Mouse (Mus musculus) hindbrain, embryonic 11.5 days (tissue): ENCODE measurements around the gene Synpr. TPM values are rescaled to one million over a fixed set of nuclear protein-coding genes. Genes with fewer than 3 reads are reported as not detected.
A peak's percentile ranks its signal among the peaks of the same experiment; 100 is the strongest.

Experiments
- ATAC-seq: fragments of 200-750 bp; cut with Nextera tagmentation; 2 replicates; pipeline ENCODE4 v1.8.0; 2017; ENCODE audit warnings: mild to moderate bottlenecking, moderate TSS enrichment, moderate library complexity; ENCODE audit not compliant: low FRiP score
- DNase-seq: peaks from one replicate; pipeline ENCODE4 v3.0.0-alpha.2; 2015; ENCODE audit warnings: low spot score
- H3K27ac ChIP-seq: fragments of 300-500 bp; sonication (generic); 2 replicates; pipeline ENCODE4 v1.5.1; 2014; ENCODE audit warnings: mild to moderate bottlenecking, low read depth, low read length
- H3K27me3 ChIP-seq: fragments of 300-500 bp; sonication (generic); 2 replicates; pipeline ENCODE4 v1.6.1; 2014; ENCODE audit warnings: mild to moderate bottlenecking, low read length, moderate library complexity, mixed read lengths; ENCODE audit not compliant: control insufficient read depth, insufficient read depth
- H3K36me3 ChIP-seq: fragments of 300-500 bp; sonication (generic); 2 replicates; pipeline ENCODE4 v1.6.1; 2014; ENCODE audit warnings: mild to moderate bottlenecking, low read length, moderate library complexity, mixed read lengths; ENCODE audit not compliant: control insufficient read depth, insufficient read depth
- H3K4me1 ChIP-seq: fragments of 300-500 bp; sonication (generic); replicated peaks from 2 replicates; pipeline ENCODE4 v1.6.1; 2014; ENCODE audit warnings: low read length, mixed read lengths; ENCODE audit not compliant: control insufficient read depth, insufficient read depth
- H3K4me2 ChIP-seq: fragments of 300-500 bp; sonication (generic); replicated peaks from 2 replicates; pipeline ENCODE4 v1.6.1; 2014; ENCODE audit warnings: mild to moderate bottlenecking, low read depth, low read length
- H3K4me3 ChIP-seq: fragments of 300-500 bp; sonication (generic); 2 replicates; pipeline ENCODE4 v1.5.1; 2014; ENCODE audit warnings: low read depth, low read length
- H3K9ac ChIP-seq: fragments of 300-500 bp; sonication (generic); 2 replicates; pipeline ENCODE4 v1.6.1; 2014; ENCODE audit warnings: low read depth, low read length
- H3K9me3 ChIP-seq: fragments of 300-500 bp; sonication (generic); 2 replicates; pipeline ENCODE4 v1.6.1; 2016; ENCODE audit warnings: low read length; ENCODE audit not compliant: control insufficient read depth
- WGBS: fragments of 180-500 bp; shearing (Covaris S2); extraction: QIAGEN DNeasy Blood & Tissue Kit; methylation state at CpG from one replicate; pipeline ENCODE4 v1.1.7; 2014; 5-methylcytosine and 5-hydroxymethylcytosine counted together
- polyA plus RNA-seq: library from polyadenylated mRNA; unstranded; fragments of >200 nt; fragmentation: Nextera tagmentation; extraction: Ambion mirVana; gene quantifications from 2 replicates; pipeline ENCODE4 v1.2.1, GENCODE M21; 2014

Gene Synpr
- polyA plus RNA-seq, 1 experiment from 2014 or later, result 14.8 TPM

DNA sequence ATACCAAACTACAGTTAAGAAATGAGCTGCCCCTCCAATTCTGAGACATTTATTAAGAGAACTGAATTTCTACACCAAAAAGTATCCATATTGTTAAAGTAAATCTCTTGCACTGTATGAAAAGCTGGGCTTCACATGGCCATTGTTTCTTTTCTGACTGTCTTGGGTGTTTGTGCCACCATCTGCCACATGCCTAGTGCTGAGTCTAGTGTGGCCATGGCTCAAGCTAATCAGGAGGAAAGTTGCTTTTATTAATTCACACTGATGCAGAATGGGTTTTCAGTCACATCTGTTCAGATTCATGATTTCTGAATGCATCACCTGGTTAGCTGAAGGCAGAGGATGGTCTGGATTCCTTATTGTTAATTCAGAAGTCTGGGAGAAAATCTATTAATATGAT, 170.4 kb downstream of the Synpr start:
- no peak overlapping the region for H3K4me3 ChIP-seq

DNA sequence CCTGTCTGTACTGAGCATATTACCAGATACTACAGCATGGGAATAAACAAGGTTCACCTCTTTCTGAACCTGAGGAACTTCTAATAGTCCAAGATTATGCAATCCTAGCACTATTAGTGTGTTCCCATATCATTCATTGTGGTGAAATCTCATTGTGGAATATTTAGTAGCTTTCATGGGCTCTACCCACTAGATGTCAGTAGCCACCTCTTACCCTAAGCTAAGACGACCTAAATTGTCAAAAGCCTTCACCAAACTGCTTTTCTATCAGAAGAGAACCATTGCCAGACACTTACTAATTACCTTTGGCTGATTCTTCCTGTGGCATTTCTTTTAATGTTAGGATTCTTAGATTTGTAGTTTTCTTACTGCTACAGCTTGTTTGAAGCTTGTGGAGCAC, 174.8 kb downstream of the Synpr start:
- Histone ChIP-seq H3K4me1 (no peaks in the 10 kb centered on the region), H3K36me3 (no peaks in the 10 kb centered on the region), H3K4me3 (no peak overlapping the region), H3K27me3 (no peaks in the 10 kb centered on the region), H3K27ac (no peak overlapping the region), H3K4me2 (no peak overlapping the region), H3K9ac (no peak overlapping the region), H3K9me3 (no peaks in the 10 kb centered on the region)
- no peak for ATAC-seq
- 19% methylated on average over 1 of the region's 1 CpGs for whole genome bisulfite sequencing
- DNase-seq, result no peak

More for the DNA sequence above, 170.4 kb downstream of the Synpr start:
- H3K36me3 ChIP-seq, result no peaks in the 10 kb centered on the region
- DNase-seq (peak; percentile 6), ATAC-seq (peak; percentile 25; the same call in 1 of the 2 replicates)
- H3K27ac ChIP-seq, result no peak overlapping the region
- no peaks in the 10 kb centered on the region for H3K4me1 ChIP-seq
- no peak overlapping the region; the same call in 1 of the 2 replicates for H3K4me2 ChIP-seq
- H3K27me3 ChIP-seq, result no peaks in the 10 kb centered on the region
- H3K9ac ChIP-seq, result no peak overlapping the region
- no peaks in the 10 kb centered on the region for H3K9me3 ChIP-seq

DNA sequence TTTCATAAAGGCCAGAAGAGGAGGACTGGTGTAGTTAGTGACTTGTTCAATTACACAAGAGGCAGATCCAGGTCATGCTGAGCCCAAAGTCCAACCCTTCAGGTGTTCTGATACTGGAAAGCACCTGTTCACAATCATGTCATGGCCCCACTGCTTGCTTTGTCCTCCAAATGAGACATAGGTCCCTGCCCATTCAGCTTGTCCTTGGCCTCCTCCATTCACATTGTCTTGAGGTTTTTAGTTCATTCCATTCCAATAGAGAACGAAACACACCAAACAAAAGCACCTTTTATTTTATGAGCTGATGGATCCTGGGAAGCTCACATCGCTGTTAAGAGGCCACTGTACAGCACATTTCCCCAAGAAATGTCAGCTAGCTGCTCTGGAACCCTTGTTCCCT, 184.6 kb downstream of the Synpr start:
- WGBS, result 82% methylated on average over 2 of the region's 2 CpGs
- Histone ChIP-seq H3K4me1 (no peaks in the 10 kb centered on the region), H3K9ac (no peak overlapping the region), H3K36me3 (no peaks in the 10 kb centered on the region), H3K4me3 (no peak overlapping the region), H3K27me3 (no peaks in the 10 kb centered on the region), H3K9me3 (no peaks in the 10 kb centered on the region), H3K4me2 (no peak overlapping the region), H3K27ac (no peak overlapping the region)
- DNase-seq (no peak), ATAC-seq (no peak)

DNA sequence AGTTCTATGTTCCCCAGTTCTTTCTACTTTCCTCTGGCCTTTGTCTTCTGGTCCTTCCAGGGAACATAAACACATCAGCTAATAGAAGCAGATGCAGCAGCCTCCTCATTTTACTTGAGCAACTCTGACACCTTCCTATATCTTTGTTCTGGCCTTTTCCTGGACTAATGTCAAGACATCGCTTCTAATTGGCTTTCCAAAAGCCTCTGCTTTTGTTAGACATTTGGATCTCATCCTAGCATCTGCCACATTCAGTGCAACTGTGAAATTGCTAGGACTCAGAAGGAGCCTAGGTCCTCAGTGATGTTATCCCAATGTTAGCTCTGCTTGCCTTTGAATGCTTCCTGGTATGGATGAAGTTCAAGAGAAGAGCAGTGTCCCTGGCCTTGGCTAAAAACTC, 193.2 kb downstream of the Synpr start:
- Histone ChIP-seq H3K4me3 (no peak overlapping the region), H3K27me3 (no peaks in the 10 kb centered on the region), H3K9ac (no peak overlapping the region), H3K4me2 (no peak overlapping the region), H3K4me1 (no peaks in the 10 kb centered on the region), H3K27ac (no peak overlapping the region), H3K36me3 (no peaks in the 10 kb centered on the region), H3K9me3 (no peaks in the 10 kb centered on the region)
- ATAC-seq, result no peak
- DNase-seq, result no peak
- WGBS, result 91% methylated on average over 1 of the region's 1 CpGs

DNA sequence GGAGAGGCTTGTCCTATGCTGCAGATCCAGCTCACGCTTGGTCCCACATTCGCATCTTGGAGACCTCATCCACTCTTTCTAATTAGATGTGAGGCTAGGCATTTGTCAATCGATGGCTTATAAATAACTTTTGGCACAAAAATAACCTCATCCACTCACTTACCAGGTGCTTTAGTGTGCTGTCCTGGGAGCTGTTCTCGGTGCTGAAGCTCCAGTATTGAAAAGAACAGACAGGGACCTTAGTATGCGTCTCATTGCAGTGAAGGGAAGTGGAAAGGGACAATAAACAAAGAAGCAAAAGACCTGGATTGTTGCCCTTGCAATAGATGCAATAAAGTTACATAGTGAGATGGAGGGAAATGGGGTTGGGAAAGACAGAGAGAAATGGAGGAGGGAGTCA, 220.8 kb downstream of the Synpr start:
- Histone ChIP-seq H3K4me2 (no peak overlapping the region), H3K27me3 (no peaks in the 10 kb centered on the region), H3K4me1 (no peaks in the 10 kb centered on the region), H3K27ac (no peak overlapping the region), H3K9me3 (no peaks in the 10 kb centered on the region), H3K36me3 (no peaks in the 10 kb centered on the region), H3K9ac (no peak overlapping the region), H3K4me3 (no peak overlapping the region)
- peak; percentile 7 for DNase-seq
- no peak for ATAC-seq
- WGBS, result 65% methylated on average over 5 of the region's 5 CpGs

DNA sequence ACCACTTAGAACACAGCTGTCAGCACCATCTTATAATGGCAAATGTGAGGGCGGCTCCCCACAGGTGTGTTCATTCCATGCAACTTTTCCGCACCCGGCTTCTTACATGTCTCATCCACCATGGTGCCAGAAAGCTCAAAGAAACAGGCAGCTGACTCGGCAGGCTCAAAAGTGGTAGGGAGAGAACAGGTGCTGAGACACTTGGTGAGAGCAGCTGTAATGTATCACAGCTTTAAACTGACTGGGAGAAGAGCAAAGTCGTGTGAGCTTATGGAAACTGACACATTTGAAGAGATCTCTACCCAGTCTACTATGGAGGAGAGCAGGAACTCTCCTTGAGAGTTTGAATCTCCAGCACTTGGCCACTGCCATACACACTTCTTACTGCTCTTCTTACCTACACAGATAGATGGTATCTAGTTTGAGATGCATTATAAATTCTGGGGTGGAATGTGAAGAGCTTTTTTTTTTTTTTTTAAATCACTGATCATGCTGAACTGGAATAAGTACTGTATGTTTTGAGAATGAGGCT, 234.1 kb downstream of the Synpr start:
- Histone ChIP-seq H3K36me3 (no peaks in the 10 kb centered on the region), H3K4me3 (no peak overlapping the region), H3K4me1 (no peaks in the 10 kb centered on the region), H3K4me2 (no peak overlapping the region), H3K9me3 (no peaks in the 10 kb centered on the region), H3K27me3 (no peaks in the 10 kb centered on the region), H3K27ac (no peak overlapping the region), H3K9ac (no peak overlapping the region)
- 93% methylated on average over 5 of the region's 5 CpGs for WGBS
- ATAC-seq (no peak), DNase-seq (no peak)

DNA sequence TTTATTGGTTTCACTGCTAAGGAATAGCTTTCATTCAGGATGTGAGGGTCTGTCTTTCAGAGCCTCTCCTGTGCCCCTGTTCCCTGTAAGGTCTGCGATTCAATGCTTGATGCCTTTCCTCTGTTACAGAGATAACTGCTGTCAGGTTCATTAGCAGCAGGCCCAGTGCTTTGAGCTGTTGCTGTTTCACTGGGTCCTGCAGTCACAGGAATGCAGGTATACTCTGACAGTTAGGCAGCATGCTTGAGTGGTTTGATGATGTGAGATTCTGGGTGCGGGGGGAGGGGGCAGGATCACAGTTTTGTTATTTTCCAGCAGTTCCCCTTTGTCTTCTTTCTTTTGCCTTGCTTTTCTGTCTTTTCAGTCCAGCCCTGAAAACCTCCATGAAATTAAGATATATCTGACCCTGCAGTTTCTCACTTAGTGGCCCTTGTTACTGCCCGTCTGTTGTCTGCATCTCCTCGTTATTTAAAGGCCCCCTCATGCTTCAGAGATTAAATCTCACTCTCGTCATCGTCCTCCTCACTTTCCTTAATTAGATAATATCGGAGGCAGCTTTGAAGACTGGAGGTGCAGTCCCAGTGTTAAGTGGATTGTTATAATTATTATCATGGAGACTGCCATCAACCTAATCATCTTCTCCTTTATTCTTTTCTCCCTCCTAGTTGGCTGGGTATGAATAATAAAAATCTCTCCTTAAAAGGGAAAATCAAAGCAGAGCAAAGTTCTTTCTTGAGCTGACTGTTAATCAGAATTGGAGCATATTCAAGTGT, 234.8 kb downstream of the Synpr start:
- DNase-seq, result no peak
- H3K9ac ChIP-seq, result no peak overlapping the region
- H3K36me3 ChIP-seq, result no peaks in the 10 kb centered on the region
- no peak overlapping the region for H3K27ac ChIP-seq
- no peak overlapping the region for H3K4me3 ChIP-seq
- WGBS, result 63% methylated on average over 7 of the region's 7 CpGs
- ATAC-seq, result no peak
- H3K27me3 ChIP-seq, result no peaks in the 10 kb centered on the region
- H3K4me2 ChIP-seq, result no peak overlapping the region
- H3K4me1 ChIP-seq, result no peaks in the 10 kb centered on the region
- no peaks in the 10 kb centered on the region for H3K9me3 ChIP-seq

DNA sequence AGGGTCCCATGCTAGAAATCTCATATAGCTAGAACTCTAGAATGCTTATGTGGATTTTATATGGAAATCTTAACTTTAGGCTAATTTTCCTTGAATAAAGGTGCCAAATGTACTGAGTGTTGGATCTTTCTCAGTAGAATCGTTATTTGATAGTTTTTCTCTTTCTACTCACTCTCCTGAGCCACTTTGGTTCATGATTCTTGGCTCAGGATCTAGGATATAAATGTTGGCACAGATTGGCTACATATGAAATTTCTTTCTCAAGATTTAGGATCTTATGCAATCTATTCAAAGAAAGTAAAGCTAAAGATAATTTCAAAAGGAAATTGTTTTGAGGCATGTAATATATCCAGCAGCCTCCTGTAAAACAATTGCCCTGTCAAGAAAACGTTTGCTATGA, 263.2 kb downstream of the Synpr start:
- no peaks in the 10 kb centered on the region for H3K36me3 ChIP-seq
- ATAC-seq (no peak), DNase-seq (no peak)
- no peak overlapping the region for H3K27ac ChIP-seq
- 68% methylated on average over 2 of the region's 2 CpGs for WGBS
- no peaks in the 10 kb centered on the region for H3K9me3 ChIP-seq
- H3K9ac ChIP-seq, result no peak overlapping the region
- H3K4me1 ChIP-seq, result no peaks in the 10 kb centered on the region
- no peak overlapping the region for H3K4me2 ChIP-seq
- no peak overlapping the region for H3K4me3 ChIP-seq
- H3K27me3 ChIP-seq, result no peaks in the 10 kb centered on the region

DNA sequence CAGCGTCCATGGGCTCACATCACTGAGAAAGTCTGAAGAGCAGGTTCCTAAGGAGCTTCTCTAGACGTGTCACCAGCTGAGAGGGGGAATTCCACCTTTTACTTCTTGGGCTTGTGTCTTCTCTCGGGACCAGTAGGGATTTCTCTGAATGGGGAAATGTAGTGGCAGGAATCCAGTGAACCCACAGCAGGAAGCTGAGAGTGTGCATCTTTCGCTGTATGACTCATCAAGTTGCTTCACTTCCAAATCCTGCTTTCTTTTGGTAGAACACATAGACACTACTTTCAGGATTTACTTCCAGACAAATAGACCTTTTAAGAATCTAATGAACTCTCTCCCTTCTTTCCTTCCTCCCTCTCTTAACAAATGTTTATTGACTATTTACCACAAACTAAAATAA, 266.6 kb downstream of the Synpr start:
- DNase-seq (no peak), ATAC-seq (no peak)
- H3K27ac ChIP-seq, result no peak overlapping the region
- H3K27me3 ChIP-seq, result no peaks in the 10 kb centered on the region
- no peaks in the 10 kb centered on the region for H3K9me3 ChIP-seq
- no peak overlapping the region for H3K4me3 ChIP-seq
- H3K4me1 ChIP-seq, result no peaks in the 10 kb centered on the region
- H3K4me2 ChIP-seq, result no peak overlapping the region
- no peaks in the 10 kb centered on the region for H3K36me3 ChIP-seq
- 76% methylated on average over 4 of the region's 4 CpGs for WGBS
- H3K9ac ChIP-seq, result no peak overlapping the region
